Mouse (Mus musculus): ENCODE data around the gene Chd9. TPM values are rescaled to one million over a fixed set of nuclear protein-coding genes. Genes with fewer than 3 reads are reported as not detected.

Gene Chd9
- polyA plus RNA-seq, 1 experiment from 2014 or later = 10.8 TPM

- no peak overlapping the region for H3K9ac ChIP-seq
- 46% methylated on average over 4 of the region's 4 CpGs for WGBS (ENCODE audit: insufficient replicate concordance)
- H3K4me3 ChIP-seq (replicated peaks) = no peak overlapping the region
- peaks cover 7% of the 10 kb centered on the region; the same call in 1 of the 2 replicates for H3K36me3 ChIP-seq
- no peaks in the 10 kb centered on the region for H3K9me3 ChIP-seq (replicated peaks)
- ATAC-seq (ENCODE audit: low read depth) (0 out of 2 replicates have a peak, but pooled peaks have one; percentile 43), DNase-seq (no peak)
- no peak overlapping the region for H3K27ac ChIP-seq
- H3K4me1 ChIP-seq (replicated peaks) = peaks cover 15% of the 10 kb centered on the region; the same call in 1 of the 2 replicates
- no peak overlapping the region for H3K4me2 ChIP-seq
- no peaks in the 10 kb centered on the region for H3K27me3 ChIP-seq
Observed at GRCm38 (mm10) chr8:90961603-90962002, 133.5 kb downstream of the Chd9 start.

GRCm38 (mm10) chr8:90964044-90964443 lies 135.9 kb downstream of the Chd9 start:
- no peak for ATAC-seq (ENCODE audit: low read depth)
- 83% methylated on average over 2 of the region's 2 CpGs for WGBS (ENCODE audit: insufficient replicate concordance)
- H3K27ac ChIP-seq = no peak overlapping the region

DNA sequence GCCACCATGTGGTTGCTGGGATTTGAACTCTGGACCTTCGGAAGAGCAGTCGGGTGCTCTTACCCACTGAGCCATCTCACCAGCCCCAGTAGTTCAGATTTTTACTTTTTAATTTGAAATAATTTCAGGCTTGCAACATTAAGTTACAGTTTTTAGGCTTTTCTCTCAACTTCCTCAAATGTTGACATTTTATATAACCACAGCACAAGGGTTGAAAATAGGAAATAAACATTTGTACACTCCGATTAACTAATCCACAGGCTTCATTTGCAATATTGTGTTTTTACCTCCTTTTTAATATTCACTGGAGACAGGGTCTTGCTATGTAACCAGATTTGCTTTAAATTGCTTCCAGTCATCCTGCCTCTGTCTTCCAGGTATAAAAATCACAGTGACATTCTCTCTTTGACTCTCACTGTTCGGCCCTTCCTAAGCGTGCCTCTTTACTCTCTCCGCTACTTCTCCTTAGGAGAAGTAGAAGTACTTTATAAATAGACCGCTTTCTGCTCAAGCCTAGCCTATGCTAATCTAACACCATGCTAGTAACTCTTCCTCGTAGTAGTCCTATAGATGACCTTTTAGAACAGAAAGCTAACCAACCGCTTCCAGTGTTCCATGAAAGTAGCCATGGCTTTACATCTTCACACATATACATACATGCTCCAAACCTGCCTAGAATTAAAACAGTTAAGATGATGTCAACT lies 137.5 kb downstream of the Chd9 start:
- H3K36me3 ChIP-seq = peaks cover 3% of the 10 kb centered on the region; the same call in 1 of the 2 replicates
- H3K27me3 ChIP-seq = no peaks in the 10 kb centered on the region
- H3K9ac ChIP-seq = no peak overlapping the region
- no peak for ATAC-seq (ENCODE audit: low read depth)
- WGBS (ENCODE audit: insufficient replicate concordance) = 78% methylated on average over 9 of the region's 9 CpGs
- no peak overlapping the region for H3K27ac ChIP-seq
- H3K4me3 ChIP-seq (replicated peaks) = no peak overlapping the region
- peaks cover 7% of the 10 kb centered on the region; the same call in 1 of the 2 replicates for H3K4me1 ChIP-seq (replicated peaks)
- no peaks in the 10 kb centered on the region for H3K9me3 ChIP-seq (replicated peaks)
- H3K4me2 ChIP-seq = no peak overlapping the region
- DNase-seq = no peak

More at GRCm38 (mm10) chr8:90964044-90964443, 135.9 kb downstream of the Chd9 start:
- no peak overlapping the region for H3K4me3 ChIP-seq (replicated peaks)
- H3K9me3 ChIP-seq (replicated peaks) = no peaks in the 10 kb centered on the region
- no peaks in the 10 kb centered on the region for H3K27me3 ChIP-seq
- DNase-seq = no peak
- H3K4me1 ChIP-seq (replicated peaks) = peaks cover 9% of the 10 kb centered on the region; the same call in 1 of the 2 replicates
- peaks cover 7% of the 10 kb centered on the region; the same call in 1 of the 2 replicates for H3K36me3 ChIP-seq
- H3K9ac ChIP-seq = no peak overlapping the region
- H3K4me2 ChIP-seq = no peak overlapping the region

DNA sequence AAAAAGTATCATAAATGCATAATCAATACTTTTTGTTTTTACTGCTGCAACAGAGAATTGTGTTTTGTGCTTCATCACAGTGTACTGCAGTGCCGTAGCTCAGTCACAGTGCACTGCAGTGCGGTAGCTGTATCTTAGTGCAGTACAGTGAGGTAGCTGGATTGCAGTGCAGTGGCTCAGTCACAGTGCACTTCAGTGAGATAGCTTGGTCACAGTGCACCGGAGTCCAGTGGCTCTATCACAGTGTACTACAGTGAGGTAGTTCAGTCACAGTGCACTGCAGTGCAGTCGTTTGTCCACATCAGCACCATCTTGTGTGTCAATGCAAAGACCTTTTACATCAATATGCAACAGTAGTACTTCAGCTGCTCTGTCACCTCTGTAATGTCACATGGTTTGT lies 140.2 kb downstream of the Chd9 start:
- DNase-seq (no peak), ATAC-seq (ENCODE audit: low read depth) (peak; percentile 55; the same call in 1 of the 2 replicates)
- Histone ChIP-seq H3K9ac (no peak overlapping the region), H3K4me1 (replicated peaks) (no peaks in the 10 kb centered on the region), H3K27me3 (no peaks in the 10 kb centered on the region), H3K4me3 (replicated peaks) (no peak overlapping the region), H3K36me3 (no peaks in the 10 kb centered on the region), H3K27ac (no peak overlapping the region), H3K9me3 (replicated peaks) (no peaks in the 10 kb centered on the region), H3K4me2 (no peak overlapping the region)
- WGBS (ENCODE audit: insufficient replicate concordance) = 84% methylated on average over 4 of the region's 4 CpGs

- Histone ChIP-seq H3K36me3 (peaks cover 27% of the 10 kb centered on the region), H3K27ac (no peak overlapping the region), H3K9ac (no peak overlapping the region), H3K4me3 (replicated peaks) (no peak overlapping the region), H3K4me1 (replicated peaks) (peaks cover 9% of the 10 kb centered on the region), H3K4me2 (no peak overlapping the region), H3K27me3 (no peaks in the 10 kb centered on the region), H3K9me3 (replicated peaks) (no peaks in the 10 kb centered on the region)
- peak; percentile 4 for DNase-seq
- no peak; the same call in 1 of the 2 replicates for ATAC-seq (ENCODE audit: low read depth)
- WGBS (ENCODE audit: insufficient replicate concordance) = 31% methylated on average over 8 of the region's 8 CpGs
Observed at GRCm38 (mm10) chr8:90976960-90977371, 148.8 kb downstream of the Chd9 start.

GRCm38 (mm10) chr8:90978720-90979119 lies 150.6 kb downstream of the Chd9 start:
- Histone ChIP-seq H3K27me3 (no peaks in the 10 kb centered on the region), H3K9ac (no peak overlapping the region), H3K27ac (no peak overlapping the region), H3K4me3 (replicated peaks) (no peak overlapping the region), H3K4me1 (replicated peaks) (peaks cover 9% of the 10 kb centered on the region), H3K4me2 (no peak overlapping the region), H3K36me3 (peaks cover 39% of the 10 kb centered on the region), H3K9me3 (replicated peaks) (no peaks in the 10 kb centered on the region)
- 34% methylated on average over 3 of the region's 3 CpGs for WGBS (ENCODE audit: insufficient replicate concordance)
- DNase-seq = peak; percentile 28
- ATAC-seq (ENCODE audit: low read depth) = peak; percentile 74; the same call in 1 of the 2 replicates

DNA sequence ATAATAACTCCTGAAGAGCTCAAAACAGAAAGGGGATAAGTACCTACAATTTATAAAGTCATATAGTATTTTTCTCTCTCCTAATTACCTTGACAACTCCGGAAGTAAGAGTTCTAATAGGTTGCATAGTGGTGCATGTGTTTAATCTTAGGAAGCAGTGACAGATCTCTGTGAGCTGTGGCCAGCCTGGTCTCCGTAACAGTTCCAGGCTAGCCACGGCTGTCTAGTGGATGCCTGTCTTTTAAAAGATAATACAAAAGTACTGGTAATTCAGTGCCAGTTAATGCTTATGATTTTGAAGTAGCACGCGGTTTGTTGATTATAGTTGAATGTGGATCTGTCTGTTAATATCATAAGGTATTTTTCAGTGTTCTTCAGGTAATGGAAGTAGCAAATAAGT lies 151.1 kb downstream of the Chd9 start:
- H3K36me3 ChIP-seq = peaks cover 41% of the 10 kb centered on the region
- H3K4me2 ChIP-seq = no peak overlapping the region
- no peak overlapping the region for H3K9ac ChIP-seq
- no peaks in the 10 kb centered on the region for H3K9me3 ChIP-seq (replicated peaks)
- H3K4me1 ChIP-seq (replicated peaks) = peaks cover 9% of the 10 kb centered on the region
- peak; percentile 10 for DNase-seq
- WGBS (ENCODE audit: insufficient replicate concordance) = 66% methylated on average over 5 of the region's 5 CpGs
- H3K4me3 ChIP-seq (replicated peaks) = no peak overlapping the region
- H3K27me3 ChIP-seq = no peaks in the 10 kb centered on the region
- ATAC-seq (ENCODE audit: low read depth) = no peak
- H3K27ac ChIP-seq = no peak overlapping the region

DNA sequence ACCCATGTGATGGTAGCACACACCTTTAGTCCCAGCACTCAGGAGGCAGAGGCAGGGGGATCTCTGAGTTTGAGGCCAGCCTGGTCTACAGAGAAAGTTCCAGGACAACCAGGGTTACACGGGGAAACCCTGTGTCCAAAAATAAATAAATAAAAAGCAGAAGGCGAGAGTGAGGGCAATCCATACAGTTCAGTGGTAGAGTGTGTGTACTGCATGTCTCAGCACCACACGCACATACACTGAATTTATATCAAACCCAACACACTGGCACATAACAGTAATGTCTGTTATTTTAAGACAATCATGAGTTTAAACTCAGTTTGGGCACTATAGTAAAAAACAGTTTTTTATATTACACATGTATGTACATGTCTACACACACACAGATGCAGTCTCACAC lies 153.9 kb downstream of the Chd9 start:
- no peak for DNase-seq
- peaks cover 6% of the 10 kb centered on the region for H3K4me1 ChIP-seq (replicated peaks)
- peaks cover 41% of the 10 kb centered on the region for H3K36me3 ChIP-seq
- no peak overlapping the region for H3K27ac ChIP-seq
- WGBS (ENCODE audit: insufficient replicate concordance) = 75% methylated on average over 3 of the region's 3 CpGs
- no peak for ATAC-seq (ENCODE audit: low read depth)
- no peak overlapping the region for H3K4me2 ChIP-seq
- H3K9me3 ChIP-seq (replicated peaks) = no peaks in the 10 kb centered on the region
- no peak overlapping the region for H3K9ac ChIP-seq
- no peak overlapping the region for H3K4me3 ChIP-seq (replicated peaks)
- H3K27me3 ChIP-seq = no peaks in the 10 kb centered on the region

- Histone ChIP-seq H3K9me3 (replicated peaks) (no peaks in the 10 kb centered on the region), H3K4me2 (no peak overlapping the region), H3K27me3 (no peaks in the 10 kb centered on the region), H3K36me3 (peaks cover 47% of the 10 kb centered on the region), H3K4me3 (replicated peaks) (no peak overlapping the region), H3K9ac (no peak overlapping the region), H3K4me1 (replicated peaks) (no peaks in the 10 kb centered on the region), H3K27ac (no peak overlapping the region)
- DNase-seq = peak; percentile 28
- no peak for ATAC-seq (ENCODE audit: low read depth)
- WGBS (ENCODE audit: insufficient replicate concordance) = 9% methylated on average over 2 of the region's 2 CpGs
Observed at GRCm38 (mm10) chr8:91019726-91020125, 191.6 kb downstream of the Chd9 start.

- DNase-seq (no peak), ATAC-seq (ENCODE audit: low read depth) (no peak)
- Histone ChIP-seq H3K27ac (no peak overlapping the region), H3K4me1 (replicated peaks) (no peaks in the 10 kb centered on the region), H3K36me3 (peaks cover 60% of the 10 kb centered on the region), H3K9me3 (replicated peaks) (no peaks in the 10 kb centered on the region), H3K27me3 (no peaks in the 10 kb centered on the region), H3K4me2 (no peak overlapping the region), H3K4me3 (replicated peaks) (no peak overlapping the region), H3K9ac (no peak overlapping the region)
- WGBS (ENCODE audit: insufficient replicate concordance) = 79% methylated on average over 6 of the region's 6 CpGs
Observed at GRCm38 (mm10) chr8:91034417-91034816, 206.3 kb downstream of the Chd9 start.

GRCm38 (mm10) chr8:91036905-91037304 lies 208.8 kb downstream of the Chd9 start:
- Histone ChIP-seq H3K9ac (no peak overlapping the region), H3K4me2 (no peak overlapping the region), H3K4me3 (replicated peaks) (no peak overlapping the region), H3K4me1 (replicated peaks) (no peaks in the 10 kb centered on the region), H3K36me3 (peaks cover 67% of the 10 kb centered on the region), H3K9me3 (replicated peaks) (no peaks in the 10 kb centered on the region), H3K27me3 (no peaks in the 10 kb centered on the region), H3K27ac (no peak overlapping the region)
- 63% methylated on average over 6 of the region's 6 CpGs for WGBS (ENCODE audit: insufficient replicate concordance)
- DNase-seq (no peak), ATAC-seq (ENCODE audit: low read depth) (no peak)

- H3K9ac ChIP-seq = no peak overlapping the region
- H3K27me3 ChIP-seq = no peaks in the 10 kb centered on the region
- DNase-seq (no peak), ATAC-seq (ENCODE audit: low read depth) (no peak)
- no peaks in the 10 kb centered on the region for H3K9me3 ChIP-seq (replicated peaks)
- H3K4me2 ChIP-seq = no peak overlapping the region
- no peaks in the 10 kb centered on the region for H3K4me1 ChIP-seq (replicated peaks)
- H3K4me3 ChIP-seq (replicated peaks) = no peak overlapping the region
- peaks cover 72% of the 10 kb centered on the region for H3K36me3 ChIP-seq
- H3K27ac ChIP-seq = no peak overlapping the region
- 80% methylated on average over 1 of the region's 1 CpGs for whole genome bisulfite sequencing (ENCODE audit: insufficient replicate concordance)
Observed at GRCm38 (mm10) chr8:91038637-91039036, 210.5 kb downstream of the Chd9 start.
